Mouse (Mus musculus): ENCODE measurements around the gene AI413582.

DNA sequence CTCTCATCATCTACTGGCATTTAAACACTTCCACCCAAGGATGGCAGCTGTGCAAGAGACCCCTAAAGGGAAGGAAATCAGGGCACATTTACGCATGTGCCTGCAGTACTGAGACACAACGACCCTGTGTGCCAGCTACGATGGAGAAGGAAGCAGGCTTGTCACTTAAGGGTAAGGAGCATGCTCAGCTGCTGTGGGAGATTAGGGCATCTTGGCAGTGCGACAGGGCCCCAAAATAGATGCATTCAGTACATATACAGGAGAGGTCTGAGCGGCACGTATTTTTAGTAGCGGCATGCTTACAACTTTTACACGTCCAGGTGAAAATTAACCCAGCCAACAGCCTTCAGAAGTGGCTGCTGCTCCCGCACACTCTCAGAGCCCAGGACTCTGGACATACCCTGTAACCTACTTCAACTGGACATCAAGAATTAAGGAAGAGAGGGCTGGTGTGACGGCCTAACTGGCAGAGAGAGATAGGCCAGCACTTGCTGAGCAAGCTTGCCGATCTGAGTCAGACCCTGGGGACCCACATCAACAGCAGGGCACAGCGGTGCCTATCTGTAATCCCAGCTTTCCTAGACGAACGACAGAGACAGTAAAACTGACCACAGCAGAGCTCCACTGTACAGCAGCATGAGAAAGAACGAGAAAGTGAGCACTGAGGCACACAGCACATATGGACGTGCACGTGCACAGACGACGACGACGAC is 38.1 kb upstream of the AI413582 start:
- TF ChIP-seq CTCF (IDR thresholded peaks at IDR 0.05) (no peak), EP300 (IDR thresholded peaks at IDR 0.05) (no peak)

All from lung, postnatal 0 days (tissue).